Mouse (Mus musculus) induced T-regulatory cell, adult 2 months (primary cell): ENCODE measurements around the gene Kank2.

Experiments
- DNase-seq: peaks from one replicate; pipeline ENCODE4 v3.0.0-alpha.2; 2012; ENCODE audit warnings: low read depth

Kank2 gene

DNA sequence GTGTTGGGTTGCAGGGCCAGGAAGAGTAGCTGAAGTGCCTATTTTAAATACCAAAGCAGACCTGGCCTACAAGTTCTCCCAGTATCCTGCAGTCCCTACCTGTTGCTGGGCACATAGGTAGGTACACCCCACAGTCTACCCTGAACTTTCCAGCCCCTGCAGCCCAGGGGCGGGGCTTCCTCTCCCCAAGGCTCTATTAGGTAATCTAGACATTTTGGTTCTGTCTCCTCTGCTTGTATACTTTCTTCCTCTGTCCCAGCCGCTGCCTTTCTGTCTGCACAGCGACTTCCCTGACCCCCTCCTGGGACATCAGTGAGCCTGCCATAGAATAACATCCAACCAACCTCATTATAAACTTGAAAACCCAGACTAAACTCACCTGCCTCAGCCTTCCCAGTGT, 48.2 kb downstream of the Kank2 start:
- DNase-seq = no peak

DNA sequence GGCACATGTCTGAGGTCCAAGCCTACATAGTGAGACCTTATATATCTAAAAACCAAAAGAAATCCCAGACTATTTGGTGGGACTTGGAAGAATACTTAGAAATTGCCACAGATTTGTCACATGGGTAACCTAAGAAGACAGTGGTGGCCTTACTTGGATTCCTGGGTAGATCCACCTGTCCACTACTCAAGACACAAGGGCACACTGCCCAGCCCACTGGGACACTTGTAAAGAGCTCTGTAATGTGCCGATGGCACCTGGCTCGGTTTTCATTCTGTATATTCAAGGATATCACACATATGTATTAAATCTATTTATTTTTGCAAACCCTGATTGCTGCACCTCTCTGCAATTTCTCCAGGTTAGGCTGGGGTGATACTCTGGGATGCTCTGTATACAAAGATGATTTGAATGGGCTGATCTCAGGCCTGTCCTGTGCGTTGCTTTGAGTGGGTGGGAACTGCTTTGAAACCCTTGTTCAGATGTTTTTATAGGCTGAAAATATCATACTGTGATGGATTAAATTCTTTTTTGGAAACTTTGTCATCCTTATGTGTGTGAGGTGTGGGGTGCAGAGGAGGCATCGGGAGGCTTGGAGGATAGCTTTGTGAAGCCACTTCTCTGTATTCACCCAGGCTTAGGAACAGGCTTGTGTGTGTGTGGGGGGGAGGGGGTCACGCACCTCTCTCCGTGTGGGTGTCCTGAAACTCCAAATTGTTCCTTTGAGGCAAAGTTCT, 49.0 kb downstream of the Kank2 start:
- DNase-seq = no peak

DNA sequence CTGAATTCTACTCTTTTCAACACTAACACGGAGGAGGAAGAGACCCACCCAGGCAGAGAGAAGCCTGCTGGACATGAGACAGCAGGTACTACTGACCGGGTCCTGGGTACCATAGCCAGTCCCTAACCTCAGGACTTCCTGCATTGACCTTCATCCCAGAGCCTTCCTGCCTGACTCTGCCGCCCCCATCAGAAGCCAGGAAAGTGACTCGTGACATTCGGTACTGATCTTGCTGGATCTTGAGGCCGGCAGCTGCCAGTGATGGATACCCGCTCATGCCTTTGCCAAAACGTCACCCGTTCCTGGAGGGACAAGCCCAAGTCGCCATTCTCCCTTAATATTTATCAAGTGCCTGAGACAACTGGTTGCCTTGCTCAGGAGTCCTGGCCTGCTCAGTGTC, 50.1 kb downstream of the Kank2 start:
- no peak for DNase-seq

DNA sequence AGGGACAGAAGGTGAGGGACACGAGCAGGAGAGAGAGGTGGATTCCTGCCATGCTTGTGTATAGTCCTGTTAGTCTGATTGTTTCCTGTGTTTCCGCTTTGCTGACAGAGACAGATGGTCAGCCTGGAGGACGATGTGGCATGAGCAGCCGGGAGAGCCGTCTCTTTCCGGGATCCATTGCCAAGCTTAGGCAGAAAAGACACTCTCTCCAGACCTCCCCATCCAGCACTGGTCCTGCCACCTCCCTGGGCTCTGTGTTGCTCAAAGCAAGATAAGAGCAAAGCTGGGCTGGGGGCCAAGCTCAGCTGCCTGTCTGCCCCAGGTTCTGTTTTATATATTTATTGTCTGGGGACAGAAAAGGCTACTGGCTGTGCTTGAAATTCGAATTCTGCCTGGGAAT, 50.5 kb downstream of the Kank2 start:
- DNase-seq = no peak

DNA sequence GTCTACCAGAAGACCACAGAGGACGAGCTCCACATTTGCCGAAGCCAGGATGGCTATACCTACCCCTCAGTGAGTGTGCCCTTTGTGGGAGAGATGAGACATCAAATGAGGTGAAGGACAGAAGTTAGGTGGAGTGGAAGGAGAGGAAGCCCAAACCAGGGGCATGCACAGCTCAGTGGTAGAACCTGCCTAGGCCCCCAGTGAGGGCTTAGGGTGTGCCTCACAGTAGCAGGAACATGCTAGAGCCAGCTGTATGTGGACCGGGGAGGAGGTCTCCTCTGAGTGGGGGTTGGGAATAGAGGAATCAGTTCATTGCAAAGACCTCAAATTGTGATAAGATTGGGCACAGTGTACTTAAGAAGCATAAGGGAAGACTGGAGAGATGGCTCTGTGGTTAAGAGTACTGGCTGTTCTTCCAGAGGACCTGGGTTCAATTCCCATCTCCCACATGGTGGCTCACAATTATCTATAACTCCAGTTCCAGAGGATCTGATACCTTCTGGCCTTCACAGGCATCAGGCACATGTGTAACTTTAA, 51.2 kb downstream of the Kank2 start:
- no peak for DNase-seq

DNA sequence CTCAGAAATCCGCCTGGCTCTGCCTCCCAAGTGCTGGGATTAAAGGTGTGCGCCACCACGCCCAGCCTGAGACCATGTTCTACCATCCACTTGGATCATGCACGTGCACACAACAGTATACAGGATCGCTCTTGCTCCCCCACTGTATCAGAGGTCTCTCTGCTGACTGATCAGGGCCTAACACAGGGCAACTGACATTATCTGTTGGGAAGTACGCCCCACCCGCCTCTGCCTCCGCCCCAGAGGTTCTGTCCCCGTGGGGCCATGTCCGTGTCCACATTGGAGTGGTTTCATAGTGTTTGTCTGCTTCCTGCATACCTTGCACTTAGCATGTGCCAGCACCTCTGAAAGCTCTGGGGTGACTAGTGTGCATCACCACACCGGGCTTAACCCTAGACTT, 57.0 kb downstream of the Kank2 start:
- no peak for DNase-seq

DNA sequence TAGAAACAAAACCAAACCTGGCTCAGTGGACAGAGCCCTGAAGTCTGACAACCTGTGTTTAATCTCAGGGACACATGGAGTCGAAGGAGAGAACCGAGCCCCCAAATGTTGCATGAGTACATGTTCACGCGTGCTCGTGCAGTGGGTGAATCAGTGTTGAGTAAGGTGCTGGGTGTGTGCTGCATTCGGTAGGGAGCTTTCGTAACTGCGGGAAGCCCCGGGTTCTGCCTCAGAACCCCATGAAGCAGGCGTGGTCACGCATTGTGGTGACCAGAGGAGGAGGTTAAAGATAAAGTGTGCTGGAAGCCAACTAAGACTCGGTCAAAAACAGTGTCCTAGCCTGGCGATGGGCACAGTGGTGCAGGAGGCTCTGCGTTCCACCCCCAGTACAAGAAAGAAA, 58.1 kb downstream of the Kank2 start:
- no peak for DNase-seq

DNA sequence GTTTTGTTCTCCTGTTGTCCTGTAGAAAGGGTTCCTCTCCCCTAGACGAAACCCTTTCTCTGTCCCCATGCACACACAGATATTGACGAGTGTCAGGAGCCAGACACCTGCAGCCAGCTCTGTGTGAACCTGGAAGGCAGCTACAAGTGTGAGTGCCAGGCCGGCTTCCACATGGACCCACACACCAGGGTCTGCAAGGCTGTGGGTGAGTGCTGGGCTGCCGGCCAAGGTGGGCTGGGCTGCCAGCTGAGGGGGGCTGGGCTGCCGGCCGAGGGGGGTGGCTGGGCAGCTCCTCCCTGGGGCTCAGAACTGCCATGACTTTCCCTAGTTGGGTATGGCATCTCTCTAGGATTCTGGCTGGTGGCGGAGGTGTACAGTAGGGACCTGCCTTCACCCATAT, 59.8 kb downstream of the Kank2 start:
- DNase-seq = no peak

DNA sequence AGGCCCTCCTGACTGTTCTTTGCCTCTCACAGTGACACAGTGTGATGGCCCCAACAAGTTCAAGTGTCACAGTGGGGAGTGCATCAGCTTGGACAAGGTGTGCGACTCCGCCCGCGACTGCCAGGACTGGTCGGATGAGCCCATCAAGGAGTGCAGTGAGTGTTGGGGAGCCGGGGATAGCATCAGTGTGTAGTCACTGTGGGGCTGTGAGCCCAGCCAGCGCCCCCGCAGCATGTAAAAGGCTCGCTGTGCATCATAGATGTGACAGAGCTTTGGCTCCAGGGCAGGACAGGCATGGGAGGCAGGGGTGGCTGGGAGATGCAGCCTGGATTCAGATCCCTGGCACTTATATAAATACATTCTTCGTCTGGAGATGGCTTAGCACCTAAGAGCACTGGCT, 61.4 kb downstream of the Kank2 start:
- DNase-seq = no peak

DNA sequence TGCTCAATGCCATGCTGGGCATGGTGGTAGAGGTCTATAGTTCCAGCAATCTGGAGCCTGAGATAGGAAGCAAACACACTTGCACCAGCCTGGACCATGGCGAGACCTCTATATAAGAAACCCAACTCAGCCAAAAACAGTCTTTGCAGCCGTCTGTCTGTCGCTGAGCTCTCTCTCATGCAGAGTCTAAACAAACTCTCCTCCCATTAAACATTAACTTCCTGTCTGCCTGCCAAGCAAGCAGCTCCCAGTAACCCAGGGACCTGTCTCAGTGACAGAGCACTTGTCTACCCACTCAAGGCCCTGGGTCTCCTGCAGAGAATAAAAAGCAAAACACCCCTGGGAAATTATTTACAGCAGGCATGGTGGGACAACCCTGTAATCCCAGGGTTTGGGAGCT, 62.0 kb downstream of the Kank2 start:
- DNase-seq = no peak

DNA sequence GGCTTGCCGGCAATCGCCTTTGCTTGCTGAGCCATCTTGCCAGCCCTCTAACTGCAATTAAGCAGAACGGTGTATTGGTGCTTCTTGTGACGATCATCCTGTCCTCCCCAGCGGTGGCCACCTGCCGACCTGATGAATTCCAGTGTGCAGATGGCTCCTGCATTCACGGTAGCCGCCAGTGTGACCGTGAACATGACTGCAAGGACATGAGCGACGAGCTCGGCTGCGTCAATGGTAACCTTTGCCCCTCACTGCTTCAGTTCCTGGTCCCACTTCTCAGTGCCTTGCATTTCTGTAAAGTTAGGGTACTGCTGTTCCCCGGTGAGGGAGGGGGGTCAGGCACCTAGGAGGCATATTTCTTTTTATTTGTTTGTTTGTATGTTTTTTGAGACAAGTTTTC, 63.4 kb downstream of the Kank2 start:
- no peak for DNase-seq

DNA sequence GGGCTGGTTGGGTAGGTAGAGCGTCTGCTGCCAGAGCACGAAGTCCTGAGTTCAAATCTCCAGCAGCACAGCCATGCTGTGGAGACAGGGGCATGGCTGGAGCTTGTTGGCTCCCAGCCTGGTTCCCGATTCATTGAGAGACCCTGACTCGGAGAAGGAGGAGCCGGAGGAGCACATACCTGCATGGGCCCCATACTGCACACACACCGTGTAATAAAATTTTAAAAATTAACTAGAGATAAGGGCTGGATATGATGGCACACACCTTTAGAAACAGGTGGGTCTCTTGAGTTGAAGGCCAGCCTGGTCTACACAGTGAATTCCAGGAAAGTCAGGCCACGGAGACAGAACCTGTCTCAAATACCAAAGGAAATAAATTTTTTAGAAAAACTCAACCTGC, 64.6 kb downstream of the Kank2 start:
- no peak for DNase-seq

DNA sequence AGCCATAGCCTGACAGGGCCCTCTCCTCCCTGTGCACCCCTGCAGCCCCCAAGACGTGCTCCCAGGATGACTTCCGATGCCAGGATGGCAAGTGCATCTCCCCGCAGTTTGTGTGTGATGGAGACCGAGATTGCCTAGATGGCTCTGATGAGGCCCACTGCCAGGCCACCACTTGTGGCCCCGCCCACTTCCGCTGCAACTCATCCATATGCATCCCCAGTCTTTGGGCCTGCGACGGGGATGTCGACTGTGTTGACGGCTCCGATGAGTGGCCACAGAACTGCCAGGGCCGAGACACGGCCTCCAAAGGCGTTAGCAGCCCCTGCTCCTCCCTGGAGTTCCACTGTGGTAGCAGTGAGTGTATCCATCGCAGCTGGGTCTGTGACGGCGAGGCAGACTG, 65.1 kb downstream of the Kank2 start:
- DNase-seq = no peak

DNA sequence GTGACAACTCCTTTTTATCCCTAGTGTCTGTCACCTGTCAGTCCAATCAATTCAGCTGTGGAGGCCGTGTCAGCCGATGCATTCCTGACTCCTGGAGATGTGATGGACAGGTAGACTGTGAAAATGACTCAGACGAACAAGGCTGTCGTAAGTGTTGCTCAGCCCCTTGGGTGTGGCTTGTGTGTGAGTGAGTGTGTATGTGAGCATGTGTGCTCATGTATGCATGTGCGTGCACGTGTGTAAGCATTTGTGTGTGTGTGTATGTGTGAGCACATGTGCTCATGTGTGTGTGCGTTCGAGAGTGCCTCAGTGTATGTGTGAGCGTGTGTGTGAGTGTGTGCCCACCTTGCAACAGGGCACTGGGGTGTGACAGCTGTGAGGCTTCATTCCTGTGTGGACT, 66.3 kb downstream of the Kank2 start:
- no peak for DNase-seq

DNA sequence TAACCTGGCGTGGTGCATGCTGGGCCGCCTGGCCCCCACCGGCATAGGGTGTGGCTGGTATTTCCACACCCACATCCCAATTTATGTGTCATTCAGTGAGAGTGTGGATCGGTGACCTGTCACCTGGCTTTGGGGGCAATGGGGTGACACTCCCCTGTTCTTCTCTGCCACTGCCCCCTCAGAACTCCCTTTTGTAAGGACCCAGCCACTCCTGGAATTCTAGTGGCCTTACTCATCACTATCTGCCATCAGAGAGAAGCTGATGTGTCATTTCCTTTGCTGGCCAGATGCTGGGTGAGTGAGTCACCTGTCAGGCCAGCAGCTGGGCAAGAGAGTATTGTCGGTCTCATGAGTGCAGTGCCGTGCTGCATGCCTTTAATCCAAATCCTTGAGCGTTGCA, 69.3 kb downstream of the Kank2 start:
- no peak for DNase-seq

DNA sequence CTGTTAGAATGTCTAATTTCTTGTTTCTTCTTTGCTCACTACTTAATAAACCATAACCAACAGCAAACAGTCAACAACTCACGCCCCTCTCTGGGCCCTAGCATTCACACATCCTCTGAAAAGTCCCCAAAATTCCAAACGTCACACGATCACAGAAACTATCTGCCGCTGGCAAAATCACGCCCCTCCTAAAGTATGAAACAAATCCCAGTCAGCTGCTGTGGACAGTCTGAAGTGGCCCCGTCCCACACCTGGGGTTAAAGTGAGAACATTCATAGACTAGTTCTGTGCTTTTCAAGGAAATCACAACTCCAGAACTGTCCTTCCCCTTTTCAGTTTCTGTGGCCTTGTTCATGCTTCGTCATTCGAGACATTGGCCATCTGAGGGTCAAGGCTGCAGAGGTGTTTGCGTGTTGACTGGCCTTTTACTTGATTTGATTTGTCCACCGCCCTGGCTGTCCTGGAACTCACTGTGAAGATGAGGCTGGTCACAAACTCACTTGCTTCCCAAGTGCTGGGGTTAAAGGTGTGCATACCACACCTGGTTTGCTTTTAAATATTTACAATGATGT, 70.2 kb downstream of the Kank2 start:
- DNase-seq = no peak

DNA sequence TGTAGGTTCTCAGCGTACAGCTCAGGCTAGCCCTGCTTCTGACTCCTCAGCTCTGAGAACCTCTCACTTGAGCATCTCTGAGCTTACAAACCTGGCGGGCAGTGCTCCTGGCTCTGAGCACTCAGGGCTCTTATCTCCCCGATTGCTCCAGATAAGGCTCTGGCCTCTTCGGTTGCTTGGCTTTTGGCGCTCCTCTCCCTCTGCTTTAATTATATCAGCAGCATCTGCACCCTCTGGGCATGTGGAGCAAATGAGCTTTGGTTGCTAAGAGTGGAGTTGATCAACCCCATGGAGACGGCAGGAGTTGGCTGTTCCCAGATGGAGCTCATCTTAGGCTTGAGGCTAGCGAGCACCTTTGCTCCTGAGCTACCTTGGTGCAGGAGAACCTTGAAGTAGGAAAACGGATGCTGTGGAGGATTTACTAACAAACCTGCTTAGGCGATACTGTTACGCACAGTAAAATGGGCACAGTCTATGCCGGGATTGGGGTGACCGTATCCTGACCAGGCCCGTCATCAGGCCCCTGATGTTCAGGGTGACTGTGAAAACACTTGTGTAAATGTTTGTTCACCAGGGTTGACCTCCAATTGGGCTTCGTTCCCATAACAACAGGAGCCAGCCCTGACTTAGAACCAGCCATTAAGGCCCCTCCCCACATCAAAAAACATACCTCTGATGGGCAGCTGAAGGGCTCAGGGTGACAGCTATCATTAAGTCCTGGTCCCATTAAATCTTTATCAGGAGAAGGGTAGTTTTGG, 72.1 kb downstream of the Kank2 start:
- no peak for DNase-seq

DNA sequence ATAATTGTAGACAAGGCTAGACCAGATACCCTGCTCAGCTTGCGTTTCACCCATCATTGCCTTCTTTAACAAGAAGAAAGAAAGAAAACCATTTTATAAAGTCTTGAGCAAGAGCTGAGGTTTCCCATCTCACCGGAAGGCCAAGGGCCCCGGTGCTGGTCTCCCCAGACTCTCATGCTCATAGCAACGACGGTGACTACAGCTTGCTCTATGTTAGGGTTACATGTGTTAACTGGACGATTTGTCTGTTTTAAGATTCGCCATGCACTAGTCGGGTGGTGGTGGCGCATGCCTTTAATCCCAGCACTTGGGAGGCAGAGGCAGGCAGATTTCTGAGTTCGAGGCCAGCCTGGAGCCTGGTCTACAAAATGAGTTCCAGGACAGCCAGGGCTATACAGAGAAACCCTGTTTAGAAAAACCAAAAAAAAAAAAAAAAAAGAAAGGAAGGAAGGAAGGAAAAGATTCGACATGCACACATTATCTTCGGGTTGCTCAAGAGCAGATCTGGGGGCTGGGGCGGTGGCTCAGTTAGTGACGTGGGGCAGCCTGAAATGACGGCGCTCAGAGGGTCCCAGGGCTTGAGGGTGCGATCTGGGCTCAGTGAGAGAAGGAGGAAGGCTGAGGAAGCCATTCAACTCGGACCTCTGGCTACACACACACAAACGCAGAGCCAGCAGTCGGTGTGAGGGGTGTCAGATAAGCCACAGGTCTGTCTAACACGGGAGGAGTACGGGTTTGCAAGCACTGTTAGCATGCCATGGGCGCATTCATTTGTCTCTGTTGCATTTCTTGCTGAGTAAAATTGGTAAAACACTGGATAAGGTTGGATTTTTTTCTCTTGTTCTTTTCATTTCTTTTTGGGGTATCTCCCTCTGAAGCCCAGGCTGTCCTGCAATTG, 73.1 kb downstream of the Kank2 start:
- DNase-seq = peak; percentile 47

DNA sequence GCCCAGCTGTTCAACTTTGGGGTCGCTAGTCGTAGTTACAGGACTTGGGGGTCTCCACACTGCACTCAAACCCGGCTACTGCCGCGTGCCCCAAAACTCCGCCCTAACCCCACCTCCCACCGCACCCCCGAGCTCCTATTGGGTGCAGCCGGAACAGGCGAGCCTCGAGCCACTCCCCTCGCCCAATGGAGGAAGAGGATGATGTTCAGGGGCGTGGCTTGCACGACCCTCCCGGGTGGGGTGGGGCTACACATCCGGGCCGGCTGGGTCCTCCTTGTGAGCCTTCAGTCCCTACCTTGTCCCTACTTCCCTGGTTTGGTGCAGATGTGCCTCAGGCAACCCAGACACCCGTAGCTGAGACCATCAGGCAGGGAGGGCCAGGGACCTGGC, 74.4 kb downstream of the Kank2 start:
- DNase-seq = peak; percentile 95

DNA sequence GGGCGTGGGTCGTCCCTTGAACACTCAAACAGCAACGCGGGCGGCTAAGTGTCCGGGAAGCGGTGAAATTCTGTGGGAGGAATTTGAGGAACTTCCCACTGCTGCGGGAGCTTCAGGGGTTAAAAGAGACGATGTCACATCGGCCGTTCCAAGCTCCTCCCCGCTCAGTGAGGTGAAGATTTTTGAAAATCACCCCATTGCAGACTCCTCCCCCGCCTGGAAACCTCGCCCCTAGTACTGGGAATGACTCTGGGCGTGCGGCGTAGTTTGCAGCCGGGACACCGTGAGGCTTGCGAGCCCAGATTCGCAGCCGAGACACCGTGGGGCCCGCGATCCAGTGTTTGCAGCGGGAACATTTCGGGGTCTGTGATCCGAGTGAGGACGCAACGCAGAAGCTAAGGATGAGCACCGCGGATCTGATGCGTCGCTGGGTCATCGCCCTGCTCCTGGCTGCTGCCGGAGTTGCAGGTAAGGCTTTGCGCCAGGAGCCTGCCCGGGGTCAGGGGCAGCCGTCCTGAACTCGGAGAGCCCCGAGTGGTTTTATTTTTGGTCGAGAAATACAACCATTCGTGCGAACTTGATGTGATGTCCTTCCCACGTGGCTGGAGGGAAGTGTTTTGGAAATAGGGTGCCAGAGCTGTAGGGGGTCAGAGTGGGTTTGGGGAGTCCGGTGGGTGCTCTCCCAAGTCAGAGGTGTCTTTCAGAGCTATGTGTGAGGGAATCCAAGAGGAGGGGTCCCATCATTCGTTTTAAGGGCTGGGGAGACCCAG, 75.0 kb downstream of the Kank2 start, which contains the start of gene Ldlr:
Gene Ldlr (plus strand): TSS at position 107 of the 770 bp plus-strand sequence.
- peak; percentile 88 for DNase-seq

DNA sequence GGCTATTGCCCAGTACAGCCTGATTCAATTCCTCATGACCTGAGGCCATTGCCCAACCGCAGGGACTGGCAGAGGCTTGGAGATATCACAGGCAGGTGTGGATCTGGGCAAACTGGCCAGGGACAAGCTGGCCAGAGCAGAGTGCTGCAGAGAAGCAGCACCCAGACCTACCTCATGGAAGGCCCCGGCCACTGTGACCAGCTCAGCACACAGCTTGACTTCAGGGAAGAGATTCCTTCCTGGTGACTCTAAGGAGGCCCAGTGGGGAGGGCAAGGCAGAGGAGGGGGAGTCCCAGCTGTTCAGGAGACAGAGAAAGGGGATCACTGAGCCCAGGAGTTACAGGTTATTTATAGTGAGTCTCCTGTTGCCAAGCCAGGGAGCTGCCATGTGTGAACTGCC, 77.5 kb downstream of the Kank2 start:
- no peak for DNase-seq
